Mouse (Mus musculus) B cell, adult 2 months (primary cell): ENCODE results near the gene Bcas1.

ENCODE experiments used
- DNase-seq, 2 experiments: peaks; one replicate each; pipeline ENCODE4 v3.0.0; 2022

The Bcas1 gene

GRCm38 (mm10) chr2:170308033-170308820 lies 119.4 kb downstream of the Bcas1 start:
- no peak for DNase-seq

GRCm38 (mm10) chr2:170307589-170308021 lies 120.0 kb downstream of the Bcas1 start:
- peak; percentile 55 to 61 for DNase-seq

DNA sequence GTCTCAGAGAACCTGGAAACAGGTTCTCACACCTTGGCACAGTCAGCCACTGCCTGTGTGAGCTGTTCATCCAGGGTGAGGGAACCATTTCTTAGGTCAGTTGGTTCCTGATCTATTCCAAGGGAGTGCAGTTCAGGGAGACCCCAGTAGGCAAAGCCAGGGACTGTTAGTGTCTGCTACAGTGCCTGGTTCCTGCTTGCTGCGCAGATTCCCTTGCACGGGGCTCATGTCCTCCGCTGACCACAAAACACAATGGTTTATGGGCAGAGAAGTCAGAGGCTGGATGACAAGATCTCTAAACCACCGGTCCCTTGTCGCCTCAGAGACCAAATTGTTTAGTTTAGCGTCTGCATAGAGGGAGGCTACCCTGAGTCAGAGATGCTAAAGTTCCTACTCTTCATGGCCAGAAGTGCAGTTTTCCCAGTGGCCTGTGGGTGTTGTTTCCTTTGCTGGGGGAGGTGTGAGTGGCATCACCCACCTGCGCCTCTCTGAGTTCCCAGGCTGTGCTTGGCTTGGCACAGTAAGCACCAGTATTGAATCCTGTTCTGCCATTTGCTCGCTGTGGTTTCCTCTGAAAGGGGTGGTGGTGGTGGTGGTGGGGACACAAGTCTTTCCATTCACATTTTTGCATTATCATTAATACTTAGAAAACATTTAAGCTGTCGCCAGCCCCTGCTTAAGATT lies 120.9 kb downstream of the Bcas1 start:
- no peak for DNase-seq

GRCm38 (mm10) chr2:170304766-170305165 lies 122.9 kb downstream of the Bcas1 start:
- DNase-seq: no peak

DNA sequence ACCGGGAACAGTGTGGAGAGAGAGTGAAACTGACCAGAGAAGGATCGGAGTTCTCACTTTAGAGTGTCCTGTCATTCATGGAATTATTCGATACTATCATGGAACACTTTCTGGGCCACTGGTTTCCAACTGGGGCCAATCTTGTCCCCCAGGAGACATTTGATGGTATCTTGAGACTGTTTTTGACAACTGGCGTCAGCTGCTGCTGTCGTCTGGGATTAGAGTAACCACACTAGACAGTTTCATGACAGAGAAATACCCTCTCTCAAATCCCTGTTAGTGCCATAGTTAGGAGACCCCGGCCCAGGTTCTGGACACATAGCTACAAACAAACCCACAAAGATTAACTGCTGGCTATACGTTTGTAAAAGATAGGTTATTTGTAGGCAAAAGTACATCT lies 124.0 kb downstream of the Bcas1 start:
- DNase-seq: no peak

DNA sequence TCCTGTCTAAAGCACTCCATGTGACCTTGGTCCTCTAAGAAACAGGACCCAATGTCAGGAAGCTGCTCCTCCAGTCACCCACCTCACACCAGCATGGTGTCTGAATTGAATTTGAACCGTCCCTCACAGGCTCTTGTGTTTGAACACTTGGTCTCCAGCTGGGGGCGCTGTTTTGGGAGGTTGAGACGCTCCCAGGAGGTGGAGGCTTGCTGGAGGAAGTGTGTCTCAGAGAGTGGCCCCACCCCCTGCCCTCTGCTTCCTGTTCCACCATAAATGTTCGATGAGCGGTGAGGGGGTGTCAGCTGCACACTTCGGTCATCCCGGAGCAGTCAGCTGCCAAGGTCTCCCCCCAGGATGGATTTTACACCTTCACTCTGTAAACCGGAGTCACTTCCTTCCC lies 124.8 kb downstream of the Bcas1 start:
- peak; percentile 76 to 79 for DNase-seq
